Mouse (Mus musculus) hindbrain, embryonic 15.5 days (tissue): ENCODE data around the gene Prdm1. TPM values are rescaled to one million over a fixed set of nuclear protein-coding genes. Genes with fewer than 3 reads are reported as not detected.

Source experiments
- ATAC-seq: fragments of 200-750 bp; cut with Nextera tagmentation; 2 replicates; pipeline ENCODE4 v1.8.0; 2017; ENCODE audit warnings: low read depth, moderate number of reproducible peaks, moderate TSS enrichment; ENCODE audit not compliant: low FRiP score
- H3K27ac ChIP-seq: fragments of 300-500 bp; sonication (generic); replicated peaks from 2 replicates; pipeline ENCODE4 v1.5.1; 2015; ENCODE audit warnings: mild to moderate bottlenecking, inconsistent platforms
- H3K27me3 ChIP-seq: fragments of 300-500 bp; sonication (generic); 2 replicates; pipeline ENCODE4 v1.6.1; 2015; ENCODE audit warnings: control low read depth, inconsistent platforms
- H3K36me3 ChIP-seq: fragments of 300-500 bp; sonication (generic); 2 replicates; pipeline ENCODE4 v1.6.1; 2015; ENCODE audit warnings: control low read depth, inconsistent platforms
- H3K4me1 ChIP-seq: fragments of 300-500 bp; sonication (generic); replicated peaks from 2 replicates; pipeline ENCODE4 v1.6.1; 2015; ENCODE audit warnings: control low read depth, inconsistent platforms
- H3K4me2 ChIP-seq: fragments of 300-500 bp; sonication (generic); 2 replicates; pipeline ENCODE4 v1.6.1; 2015; ENCODE audit warnings: moderate library complexity, mild to moderate bottlenecking, inconsistent platforms
- H3K4me3 ChIP-seq: fragments of 300-500 bp; sonication (generic); 2 replicates; pipeline ENCODE4 v1.5.1; 2015; ENCODE audit warnings: mild to moderate bottlenecking, inconsistent platforms
- H3K9ac ChIP-seq: fragments of 300-500 bp; sonication (generic); 2 replicates; pipeline ENCODE4 v1.6.1; 2015; ENCODE audit warnings: inconsistent platforms
- H3K9me3 ChIP-seq: fragments of 300-500 bp; sonication (generic); 2 replicates; pipeline ENCODE4 v1.6.1; 2016; ENCODE audit warnings: control low read depth, inconsistent platforms
- WGBS: fragments of 180-500 bp; shearing (Covaris S2); methylation state at CpG from one replicate; pipeline ENCODE4 v1.1.7; 2015; 5-methylcytosine and 5-hydroxymethylcytosine counted together
- polyA plus RNA-seq: library from polyadenylated mRNA; unstranded; fragments of >200 nt; fragmentation: Nextera tagmentation; extraction: Ambion mirVana; gene quantifications from 2 replicates; pipeline ENCODE4 v1.2.1, GENCODE M21; 2015

Prdm1 gene
- polyA plus RNA-seq, 1 experiment from 2014 or later, result 0.62 TPM

- Histone ChIP-seq H3K4me1 (peaks cover 23% of the 10 kb centered on the region), H3K4me2 (peak overlapping the region; percentile 50), H3K36me3 (no peaks in the 10 kb centered on the region), H3K9me3 (no peaks in the 10 kb centered on the region), H3K27ac (no peak overlapping the region), H3K27me3 (peaks cover 52% of the 10 kb centered on the region), H3K9ac (no peak overlapping the region), H3K4me3 (peak overlapping the region; percentile 25)
- ATAC-seq, result no peak; the same call in 1 of the 2 replicates
- WGBS, result 1% methylated on average over 31 of the region's 31 CpGs
Observed at GRCm38 (mm10) chr10:44526751-44527591, 1.3 kb downstream of the Prdm1 start.

DNA sequence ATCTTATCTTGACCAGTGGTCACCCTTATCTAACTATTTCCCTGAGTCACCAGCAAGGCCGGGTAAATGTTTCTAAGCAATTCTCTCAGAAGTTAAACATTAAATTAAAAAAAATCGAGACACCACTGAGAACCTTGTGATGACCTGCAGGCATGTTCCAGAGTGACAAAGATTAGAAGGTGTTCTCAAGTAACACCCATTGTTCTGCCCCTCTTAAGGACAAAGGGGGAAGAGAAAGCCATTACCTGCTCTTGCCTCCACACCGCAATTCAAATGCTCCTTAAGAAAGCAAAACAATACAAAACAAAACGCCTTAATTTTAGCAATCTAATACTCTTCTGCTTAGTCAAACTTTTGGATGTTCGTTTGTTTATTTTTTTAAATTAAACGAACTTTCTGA, 8.1 kb downstream of the Prdm1 start:
- ATAC-seq, result no peak

GRCm38 (mm10) chr10:44518631-44519030, 9.7 kb downstream of the Prdm1 start:
- Histone ChIP-seq H3K9me3 (no peaks in the 10 kb centered on the region), H3K9ac (no peak overlapping the region), H3K4me1 (no peaks in the 10 kb centered on the region), H3K4me3 (no peak overlapping the region), H3K27ac (no peak overlapping the region), H3K4me2 (no peak overlapping the region), H3K36me3 (no peaks in the 10 kb centered on the region), H3K27me3 (no peaks in the 10 kb centered on the region)
- 72% methylated on average over 7 of the region's 7 CpGs for WGBS
- no peak for ATAC-seq

More for the DNA sequence above, 8.1 kb downstream of the Prdm1 start:
- Histone ChIP-seq H3K4me2 (no peak overlapping the region), H3K4me1 (no peaks in the 10 kb centered on the region), H3K4me3 (no peak overlapping the region), H3K27ac (no peak overlapping the region), H3K9ac (no peak overlapping the region), H3K36me3 (no peaks in the 10 kb centered on the region), H3K9me3 (no peaks in the 10 kb centered on the region), H3K27me3 (peaks cover 8% of the 10 kb centered on the region)
- WGBS, result 32% methylated on average over 6 of the region's 6 CpGs

DNA sequence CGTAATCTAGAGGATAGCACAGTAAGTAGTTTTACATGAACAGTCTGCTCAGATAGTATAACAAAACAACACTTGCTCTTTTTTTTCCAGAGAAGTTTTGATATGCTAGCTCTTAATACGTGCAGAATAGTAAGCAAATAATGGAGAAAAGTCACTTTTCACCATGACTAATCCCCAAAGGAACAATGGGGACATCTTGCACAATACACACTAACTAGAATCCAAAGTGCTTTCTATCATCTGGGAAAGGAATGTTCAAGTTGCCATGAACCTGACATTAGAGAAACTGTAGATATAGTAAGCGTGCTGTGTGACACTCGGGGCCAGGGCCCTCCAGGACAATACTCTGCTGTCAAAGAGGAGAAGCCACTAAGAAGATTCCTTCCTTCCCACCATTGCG, 15.2 kb downstream of the Prdm1 start:
- WGBS, result 78% methylated on average over 5 of the region's 5 CpGs
- Histone ChIP-seq H3K27me3 (no peaks in the 10 kb centered on the region), H3K27ac (no peak overlapping the region), H3K4me2 (no peak overlapping the region), H3K9ac (no peak overlapping the region), H3K4me1 (no peaks in the 10 kb centered on the region), H3K9me3 (no peaks in the 10 kb centered on the region), H3K4me3 (no peak overlapping the region), H3K36me3 (no peaks in the 10 kb centered on the region)
- ATAC-seq, result no peak

DNA sequence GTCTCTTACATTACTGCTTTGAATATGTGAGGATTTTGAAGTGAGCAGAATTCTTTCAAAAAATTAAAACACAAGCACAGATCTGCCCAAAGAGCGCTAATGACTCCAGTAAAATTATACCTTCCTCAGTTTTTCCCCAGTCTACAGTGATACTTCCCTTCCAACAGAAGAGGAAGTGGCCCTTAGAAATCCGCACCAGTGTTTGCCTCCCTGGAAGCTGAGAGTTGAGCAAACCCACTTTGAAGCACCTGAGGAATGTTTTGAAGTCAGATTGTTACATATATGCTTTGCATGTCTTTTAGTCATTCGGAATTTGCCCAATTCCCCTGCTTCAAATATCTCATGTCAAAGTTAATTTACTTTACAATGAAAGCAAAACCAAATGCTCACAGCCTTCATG, 17.3 kb downstream of the Prdm1 start:
- no peak for ATAC-seq
- Histone ChIP-seq H3K36me3 (no peaks in the 10 kb centered on the region), H3K9me3 (no peaks in the 10 kb centered on the region), H3K9ac (no peak overlapping the region), H3K27me3 (no peaks in the 10 kb centered on the region), H3K4me3 (no peak overlapping the region), H3K4me2 (no peak overlapping the region), H3K27ac (no peak overlapping the region), H3K4me1 (no peaks in the 10 kb centered on the region)
- 90% methylated on average over 3 of the region's 3 CpGs for WGBS

GRCm38 (mm10) chr10:44508649-44509048, 19.7 kb downstream of the Prdm1 start:
- WGBS, result 94% methylated on average over 7 of the region's 7 CpGs
- no peaks in the 10 kb centered on the region for H3K36me3 ChIP-seq
- no peak overlapping the region for H3K27ac ChIP-seq
- ATAC-seq, result no peak
- H3K4me2 ChIP-seq, result no peak overlapping the region
- no peaks in the 10 kb centered on the region for H3K9me3 ChIP-seq
- no peaks in the 10 kb centered on the region for H3K27me3 ChIP-seq
- H3K9ac ChIP-seq, result no peak overlapping the region
- no peaks in the 10 kb centered on the region for H3K4me1 ChIP-seq
- H3K4me3 ChIP-seq, result no peak overlapping the region

DNA sequence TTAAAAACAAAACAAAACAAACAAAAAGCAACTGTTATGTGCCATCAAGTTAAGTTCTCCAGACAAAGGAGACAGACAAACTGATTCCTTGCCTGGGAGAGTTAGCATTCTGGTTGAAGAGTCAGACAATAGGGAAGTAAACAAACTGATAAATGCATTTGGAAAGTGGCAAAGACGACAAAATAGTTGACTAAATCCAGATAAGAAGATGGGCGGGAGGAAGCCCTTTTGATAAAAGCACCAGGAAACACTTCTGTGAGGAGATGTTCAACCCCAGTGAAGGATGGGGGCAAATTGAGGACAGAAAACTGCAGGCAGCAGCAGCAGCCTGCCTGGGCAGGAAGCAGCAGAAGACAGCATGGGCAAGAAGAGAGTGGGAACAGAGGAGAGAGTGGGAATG, 20.3 kb downstream of the Prdm1 start:
- no peaks in the 10 kb centered on the region for H3K4me1 ChIP-seq
- H3K4me2 ChIP-seq, result no peak overlapping the region
- no peak overlapping the region for H3K9ac ChIP-seq
- ATAC-seq, result no peak
- no peaks in the 10 kb centered on the region for H3K36me3 ChIP-seq
- no peaks in the 10 kb centered on the region for H3K27me3 ChIP-seq
- no peaks in the 10 kb centered on the region for H3K9me3 ChIP-seq
- 32% methylated on average over 2 of the region's 2 CpGs for WGBS
- no peak overlapping the region for H3K27ac ChIP-seq
- H3K4me3 ChIP-seq, result no peak overlapping the region

GRCm38 (mm10) chr10:44502891-44503290, 25.4 kb downstream of the Prdm1 start:
- Histone ChIP-seq H3K4me1 (no peaks in the 10 kb centered on the region), H3K4me2 (no peak overlapping the region), H3K36me3 (no peaks in the 10 kb centered on the region), H3K27ac (no peak overlapping the region), H3K9ac (no peak overlapping the region), H3K9me3 (no peaks in the 10 kb centered on the region), H3K27me3 (no peaks in the 10 kb centered on the region), H3K4me3 (no peak overlapping the region)
- no peak for ATAC-seq
- WGBS, result 74% methylated on average over 13 of the region's 13 CpGs

DNA sequence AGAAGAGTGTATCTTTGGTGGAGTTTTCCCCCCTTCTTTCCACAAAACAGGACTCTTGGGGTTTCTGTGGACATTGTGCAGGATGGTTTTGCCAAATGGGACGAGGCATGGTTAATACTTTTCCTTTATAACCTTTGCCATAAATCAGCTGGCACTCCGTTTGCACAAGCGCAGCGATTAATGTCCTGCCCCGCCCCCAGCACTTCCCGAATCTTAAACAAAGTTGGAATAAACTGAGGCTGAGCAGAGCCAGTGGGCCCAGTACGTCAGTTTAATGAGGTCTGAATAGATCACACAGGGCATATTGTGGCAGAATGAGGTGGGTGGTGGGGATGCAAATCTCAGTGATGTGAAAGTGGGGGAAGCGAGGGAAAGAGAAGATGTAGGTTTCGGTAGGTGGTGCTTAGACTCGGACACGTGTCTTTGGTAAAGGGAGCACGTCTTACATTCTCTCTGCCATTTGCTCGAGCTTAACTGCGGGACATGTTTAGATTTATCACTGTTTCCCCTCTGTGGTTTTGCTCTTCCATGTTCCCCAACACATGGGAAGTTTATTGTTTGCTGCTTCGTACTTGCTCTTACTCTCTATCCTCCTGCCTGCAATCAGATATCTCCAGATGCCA, 28.3 kb downstream of the Prdm1 start:
- no peaks in the 10 kb centered on the region for H3K27me3 ChIP-seq

GRCm38 (mm10) chr10:44493818-44494492, 34.3 kb downstream of the Prdm1 start:
- no peaks in the 10 kb centered on the region for H3K9me3 ChIP-seq
- no peak for ATAC-seq
- H3K4me2 ChIP-seq, result no peak overlapping the region
- no peak overlapping the region for H3K4me3 ChIP-seq
- H3K9ac ChIP-seq, result no peak overlapping the region
- no peaks in the 10 kb centered on the region for H3K27me3 ChIP-seq
- H3K36me3 ChIP-seq, result no peaks in the 10 kb centered on the region
- no peaks in the 10 kb centered on the region for H3K4me1 ChIP-seq
- 80% methylated on average over 15 of the region's 15 CpGs for WGBS
- no peak overlapping the region for H3K27ac ChIP-seq

More for the DNA sequence above, 28.3 kb downstream of the Prdm1 start:
- H3K4me3 ChIP-seq, result no peak overlapping the region
- H3K9ac ChIP-seq, result no peak overlapping the region
- H3K27ac ChIP-seq, result no peak overlapping the region
- no peak for ATAC-seq
- H3K9me3 ChIP-seq, result no peaks in the 10 kb centered on the region
- no peaks in the 10 kb centered on the region for H3K36me3 ChIP-seq
- whole genome bisulfite sequencing, result 78% methylated on average over 15 of the region's 15 CpGs
- no peak overlapping the region for H3K4me2 ChIP-seq
- H3K4me1 ChIP-seq, result no peaks in the 10 kb centered on the region

DNA sequence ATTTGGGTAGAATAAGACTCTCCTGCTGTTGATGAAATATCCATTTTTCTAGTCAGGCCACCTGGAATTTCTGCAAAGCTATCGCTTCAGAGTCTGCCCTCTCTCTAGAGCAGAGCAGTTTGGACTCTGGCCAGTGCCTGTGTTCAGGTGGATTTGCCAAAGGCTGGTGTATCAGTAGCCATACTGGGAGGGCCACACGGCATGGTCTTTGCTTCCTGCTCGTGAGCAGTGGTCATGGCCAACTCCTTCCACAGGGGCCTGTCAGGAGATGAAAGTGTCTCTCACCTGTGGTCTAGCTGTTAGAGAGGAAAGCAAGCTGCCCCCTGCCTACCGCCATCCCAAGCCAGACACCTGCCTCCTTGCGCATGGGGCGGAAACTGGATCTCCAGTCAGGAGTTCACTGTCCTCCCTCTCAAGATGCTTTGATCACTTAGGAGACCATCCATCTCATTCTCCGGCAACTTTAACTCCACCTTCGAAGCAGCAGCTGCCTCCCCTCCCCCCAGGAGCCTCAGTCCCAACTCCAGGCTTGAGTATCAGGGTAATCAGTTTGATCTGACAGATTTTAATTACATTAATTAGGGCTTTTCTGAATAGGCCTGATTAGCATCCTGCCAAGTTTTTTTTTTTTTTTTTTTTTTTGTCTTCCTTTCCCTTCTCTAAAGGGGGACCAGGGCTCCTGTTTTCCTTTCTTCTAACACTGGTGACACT, 35.3 kb downstream of the Prdm1 start:
- H3K27ac ChIP-seq, result no peak overlapping the region
- no peaks in the 10 kb centered on the region for H3K9me3 ChIP-seq
- H3K4me1 ChIP-seq, result no peaks in the 10 kb centered on the region
- H3K4me3 ChIP-seq, result no peak overlapping the region
- H3K4me2 ChIP-seq, result no peak overlapping the region
- H3K36me3 ChIP-seq, result no peaks in the 10 kb centered on the region
- 0 out of 2 replicates have a peak, but pooled peaks have one; percentile 45 for ATAC-seq
- H3K27me3 ChIP-seq, result no peaks in the 10 kb centered on the region
- no peak overlapping the region for H3K9ac ChIP-seq
- 65% methylated on average over 8 of the region's 8 CpGs for WGBS
